Mouse (Mus musculus) MEL (cell line): ENCODE data around the gene Prdm15. TPM values are rescaled to one million over a fixed set of nuclear protein-coding genes. Genes with fewer than 3 reads are reported as not detected.

ENCODE experiments used
- DNase-seq: peaks from one replicate; pipeline ENCODE4 v3.0.0; 2011; ENCODE audit warnings: low read depth, low spot score
- H3K27ac ChIP-seq: 2 replicates; pipeline ENCODE4 v1.5.1; 2012; ENCODE audit warnings: low read depth, mild to moderate bottlenecking, control low read depth, low read length, moderate library complexity; ENCODE audit not compliant: control insufficient read depth
- H3K27me3 ChIP-seq, 2 experiments: fragments of 150-350 bp in 1 of 2; sonication (generic) in 1 of 2; 2 replicates each; pipeline ENCODE4 v1.6.1; 2012; ENCODE audit warnings: low read length in 2 of 2, mild to moderate bottlenecking in 2 of 2, improper control_type of control experiment in 1 of 2, moderate library complexity in 1 of 2; ENCODE audit not compliant: insufficient read depth in 2 of 2, control insufficient read depth in 1 of 2
- H3K36me3 ChIP-seq, 2 experiments: 2 replicates each; pipeline ENCODE4 v1.6.1; 2012 to 2014; ENCODE audit warnings: low read length in 2 of 2, improper control_type of control experiment in 1 of 2, inconsistent platforms in 1 of 2, mild to moderate bottlenecking in 1 of 2; ENCODE audit not compliant: insufficient read depth in 2 of 2, control insufficient read depth in 1 of 2
- H3K4me1 ChIP-seq, 2 experiments: fragments of 150-350 bp in 1 of 2; sonication (generic) in 1 of 2; 2 replicates each; pipeline ENCODE4 v1.6.1; 2012; ENCODE audit warnings: low read length in 2 of 2, improper control_type of control experiment in 1 of 2, mild to moderate bottlenecking in 1 of 2; ENCODE audit not compliant: insufficient read depth in 2 of 2, control insufficient read depth in 1 of 2
- H3K4me3 ChIP-seq, 2 experiments: fragments of 150-350 bp in 1 of 2; sonication (generic) in 1 of 2; 2 replicates each; pipeline ENCODE4 v1.5.1; 2012; ENCODE audit warnings: low read depth in 2 of 2, low read length in 2 of 2, mild to moderate bottlenecking in 2 of 2, moderate library complexity in 2 of 2, control low read depth in 1 of 2, improper control_type of control experiment in 1 of 2; ENCODE audit not compliant: control insufficient read depth in 1 of 2, insufficient read depth in 1 of 2
- H3K79me2 ChIP-seq: 2 replicates; pipeline ENCODE4 v1.6.1; 2012; ENCODE audit warnings: mild to moderate bottlenecking, low read length, moderate library complexity; ENCODE audit not compliant: control insufficient read depth, poor library complexity, insufficient read depth
- H3K9ac ChIP-seq: 2 replicates; pipeline ENCODE4 v1.6.1; 2012; ENCODE audit warnings: low read depth, mild to moderate bottlenecking, control low read depth, low read length, moderate library complexity; ENCODE audit not compliant: control insufficient read depth, poor library complexity, severe bottlenecking
- H3K9me3 ChIP-seq: fragments of 150-350 bp; sonication (generic); replicated peaks from 2 replicates; pipeline ENCODE4 v1.6.1; 2012; ENCODE audit warnings: mild to moderate bottlenecking, low read length, improper control_type of control experiment, moderate library complexity; ENCODE audit not compliant: insufficient read depth
- BHLHE40 ChIP-seq: IDR thresholded peaks from 2 replicates; pipeline ENCODE4 v1.6.1; 2012; ENCODE audit warnings: low read depth, mild to moderate bottlenecking, inconsistent platforms, low read length, improper control_type of control experiment, borderline replicate concordance
- CTCF ChIP-seq, 3 experiments: IDR thresholded peaks in 2 of 3; conservative IDR thresholded peaks in 1 of 3; 2 replicates each; pipeline ENCODE4 v1.5.1; 2011 to 2012; ENCODE audit warnings: low read length in 3 of 3, low read depth in 2 of 3, mild to moderate bottlenecking in 2 of 3, improper control_type of control experiment in 1 of 3, inconsistent platforms in 1 of 3, mixed read lengths in 1 of 3, moderate library complexity in 1 of 3; ENCODE audit not compliant: control insufficient read depth in 1 of 3, insufficient read depth in 1 of 3, poor library complexity in 1 of 3, severe bottlenecking in 1 of 3
- ELF1 ChIP-seq: IDR thresholded peaks from 2 replicates; pipeline ENCODE4 v1.6.1; 2014; ENCODE audit warnings: low read depth, mild to moderate bottlenecking, inconsistent platforms, low read length, improper control_type of control experiment, moderate library complexity
- ETS1 ChIP-seq: IDR thresholded peaks from 2 replicates; pipeline ENCODE4 v1.6.1; 2012; ENCODE audit warnings: low read depth, mild to moderate bottlenecking, inconsistent platforms, low read length, improper control_type of control experiment, moderate library complexity
- GABPA ChIP-seq: IDR thresholded peaks from 2 replicates; pipeline ENCODE4 v1.6.1; 2012; ENCODE audit warnings: low read depth, mild to moderate bottlenecking, inconsistent platforms, low read length, improper control_type of control experiment, moderate library complexity
- KAT2A ChIP-seq: conservative IDR thresholded peaks from 2 replicates; pipeline ENCODE4 v1.6.1; 2012; ENCODE audit warnings: low read depth, low read length, improper control_type of control experiment, inconsistent platforms
- MAFK ChIP-seq: IDR thresholded peaks from 2 replicates; pipeline ENCODE4 v1.6.1; 2011; ENCODE audit warnings: low read depth, mild to moderate bottlenecking, low read length, improper control_type of control experiment, borderline replicate concordance
- MAZ ChIP-seq: IDR thresholded peaks from 2 replicates; pipeline ENCODE4 v1.6.1; 2012; ENCODE audit warnings: low read depth, mild to moderate bottlenecking, inconsistent platforms, low read length, improper control_type of control experiment
- MEF2A ChIP-seq: IDR thresholded peaks from 2 replicates; pipeline ENCODE4 v1.6.1; 2014; ENCODE audit warnings: low read depth, mild to moderate bottlenecking, inconsistent platforms, low read length, improper control_type of control experiment; ENCODE audit not compliant: poor library complexity, insufficient replicate concordance, severe bottlenecking; ENCODE audit errors: extremely low read depth
- MXI1 ChIP-seq: IDR thresholded peaks from 2 replicates; pipeline ENCODE4 v1.6.1; 2011; ENCODE audit warnings: mild to moderate bottlenecking, low read depth, low read length, improper control_type of control experiment
- MYB ChIP-seq: IDR thresholded peaks from 2 replicates; pipeline ENCODE4 v1.6.1; 2011; ENCODE audit warnings: mild to moderate bottlenecking, low read depth, low read length, improper control_type of control experiment
- NRF1 ChIP-seq: IDR thresholded peaks from 2 replicates; pipeline ENCODE4 v1.6.1; 2014; ENCODE audit warnings: low read depth, mild to moderate bottlenecking, inconsistent platforms, low read length, improper control_type of control experiment, moderate library complexity; ENCODE audit not compliant: poor library complexity, insufficient read depth, severe bottlenecking
- POLR2A ChIP-seq, 2 experiments: IDR thresholded peaks; 2 replicates each; pipeline ENCODE4 v1.6.1; 2011 to 2012; ENCODE audit warnings: low read length in 2 of 2, mild to moderate bottlenecking in 2 of 2, control low read depth in 1 of 2, improper control_type of control experiment in 1 of 2, low read depth in 1 of 2, moderate library complexity in 1 of 2; ENCODE audit not compliant: control insufficient read depth in 1 of 2, insufficient read depth in 1 of 2, poor library complexity in 1 of 2
- POLR2AphosphoS2 ChIP-seq: IDR thresholded peaks from 2 replicates; pipeline ENCODE4 v1.6.1; 2011; ENCODE audit warnings: low read length, improper control_type of control experiment
- SIN3A ChIP-seq: IDR thresholded peaks from 2 replicates; pipeline ENCODE4 v1.6.1; 2012; ENCODE audit warnings: low read length, improper control_type of control experiment, inconsistent platforms
- TAL1 ChIP-seq: IDR thresholded peaks from 2 replicates; pipeline ENCODE4 v1.6.1; 2012; ENCODE audit warnings: mild to moderate bottlenecking, inconsistent platforms, low read length, moderate library complexity, mixed read lengths
- TBP ChIP-seq: IDR thresholded peaks from 2 replicates; pipeline ENCODE4 v1.8.0; 2011; ENCODE audit warnings: low read depth, low read length, improper control_type of control experiment
- TCF12 ChIP-seq: IDR thresholded peaks from 2 replicates; pipeline ENCODE4 v1.6.1; 2014; ENCODE audit warnings: low read depth, mild to moderate bottlenecking, inconsistent platforms, low read length, improper control_type of control experiment, moderate library complexity
- USF1 ChIP-seq: IDR thresholded peaks from 2 replicates; pipeline ENCODE4 v1.6.1; 2014; ENCODE audit warnings: low read depth, mild to moderate bottlenecking, inconsistent platforms, low read length, improper control_type of control experiment, moderate library complexity
- ZKSCAN1 ChIP-seq: IDR thresholded peaks from 2 replicates; pipeline ENCODE4 v1.6.1; 2012; ENCODE audit warnings: low read depth, mild to moderate bottlenecking, inconsistent platforms, low read length, improper control_type of control experiment, moderate library complexity
- polyA plus RNA-seq, 2 experiments: library from polyadenylated mRNA; stranded (reverse) in 1 of 2; unstranded in 1 of 2; fragments of >175 nt in 1 of 2; fragments of >200 nt in 1 of 2; gene quantifications; 2 replicates each; pipeline versions ENCODE4 v1.2.1 to v1.2.4; 2012; ENCODE audit warnings: low replicate concordance in 2 of 2, low read depth in 1 of 2; ENCODE audit not compliant: insufficient read length in 2 of 2, insufficient read depth in 1 of 2, missing spikeins in 1 of 2
- total RNA-seq: library from RNA; depleted of rRNA; stranded (reverse); fragments of 300-350 nt; gene quantifications from 2 replicates; pipeline ENCODE4 v1.2.3, GENCODE M21; 2012

Prdm15 gene
- total and polyA plus RNA-seq, 3 experiments = 10.7 to 12.0 TPM; not detected in 1

- Histone ChIP-seq H3K27ac (no peak overlapping the region), H3K27me3 (no peaks in the 10 kb centered on the region), H3K4me3 (no peak overlapping the region), H3K4me1 (no peaks in the 10 kb centered on the region), H3K79me2 (no peaks in the 10 kb centered on the region), H3K9me3 (no peaks in the 10 kb centered on the region), H3K36me3 (no peaks in the 10 kb centered on the region), H3K9ac (no peak overlapping the region)
- DNase-seq = no peak
- TF ChIP-seq ELF1 = no peak
- TF ChIP-seq NRF1 = no peak
- TF ChIP-seq TBP = no peak
- no peak for TF ChIP-seq MAFK
- no peak for TF ChIP-seq MYB
- TF ChIP-seq TCF12 = no peak
- no peak for TF ChIP-seq USF1
- TF ChIP-seq TAL1 = no peak
- TF ChIP-seq KAT2A = no peak
- no peak for TF ChIP-seq MEF2A
- no peak for TF ChIP-seq MAZ
- no peak for TF ChIP-seq GABPA
- no peak for TF ChIP-seq POLR2AphosphoS2
- TF ChIP-seq POLR2A (IDR thresholded peaks at IDR 0.05; ENCODE audit: control insufficient read depth in 1 of 2, insufficient read depth in 1 of 2, low read depth in 1 of 2, low read length in 2 of 2, poor library complexity in 1 of 2) = no peak
- TF ChIP-seq CTCF (IDR thresholded peaks at IDR 0.05 in 2 of 3, conservative IDR thresholded peaks at IDR 0.05 in 1 of 3; ENCODE audit: control insufficient read depth in 1 of 3, insufficient read depth in 1 of 3, low read depth in 2 of 3, low read length in 3 of 3, poor library complexity in 1 of 3, severe bottlenecking in 1 of 3) = no peak
These were observed 92.0 kb downstream of the Prdm15 start for GRCm38 (mm10) chr16:97759681-97760080.

DNA sequence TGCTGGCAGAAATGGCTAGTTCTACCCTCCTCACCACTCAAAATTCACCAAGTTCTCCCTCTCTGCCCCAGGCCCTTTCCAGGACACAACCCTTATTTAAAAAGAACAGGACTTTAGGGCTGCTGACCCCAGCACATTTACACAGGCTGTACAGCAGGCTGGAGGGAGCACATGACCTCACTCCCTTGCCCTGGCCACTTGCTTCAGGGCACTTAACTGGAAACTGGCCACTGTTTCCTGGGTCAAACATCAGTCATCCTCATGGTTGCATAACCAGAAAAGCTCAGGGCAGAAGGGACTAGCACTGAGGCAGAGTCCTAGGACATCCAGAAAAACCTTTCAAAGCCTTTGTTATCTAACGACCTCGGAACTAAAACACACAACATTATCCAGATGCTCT, 93.4 kb downstream of the Prdm15 start:
- Histone ChIP-seq H3K27me3 (peaks cover 0 to 2% of the 10 kb centered on the region in 2 experiments; a peak in 1 of 4 replicates), H3K9me3 (no peaks in the 10 kb centered on the region), H3K27ac (no peak overlapping the region), H3K4me1 (no peaks in the 10 kb centered on the region), H3K36me3 (no peaks in the 10 kb centered on the region), H3K79me2 (no peaks in the 10 kb centered on the region), H3K9ac (no peak overlapping the region), H3K4me3 (no peak overlapping the region)
- TF ChIP-seq MYB (no peak), MAZ (no peak), ETS1 (no peak), BHLHE40 (no peak), MXI1 (no peak), SIN3A (no peak), ZKSCAN1 (no peak)
- DNase-seq = no peak
